Mouse (Mus musculus) cerebral cortex, adult 2 months (tissue): ENCODE results near the gene Cmss1.

Experiments
- WGBS: fragments of 180-500 bp; shearing (Covaris S2); methylation state at CpG from one replicate; pipeline ENCODE4 v1.1.7; 2018; 5-methylcytosine and 5-hydroxymethylcytosine counted together

The Cmss1 gene

GRCm38 (mm10) chr16:57421680-57422417, 184.8 kb downstream of the Cmss1 start:
- 90% methylated on average over 7 of the region's 7 CpGs for WGBS

GRCm38 (mm10) chr16:57420773-57421556, 185.7 kb downstream of the Cmss1 start:
- 45% methylated on average over 8 of the region's 8 CpGs for WGBS

GRCm38 (mm10) chr16:57419881-57420280, 186.8 kb downstream of the Cmss1 start:
- WGBS = 82% methylated on average over 5 of the region's 5 CpGs

GRCm38 (mm10) chr16:57419332-57419731, 187.3 kb downstream of the Cmss1 start:
- 86% methylated on average over 5 of the region's 5 CpGs for WGBS

GRCm38 (mm10) chr16:57417955-57418354, 188.7 kb downstream of the Cmss1 start:
- WGBS = 98% methylated on average over 1 of the region's 1 CpGs

- WGBS = 93% methylated on average over 9 of the region's 9 CpGs
Observed at GRCm38 (mm10) chr16:57417017-57417416, 189.6 kb downstream of the Cmss1 start.

- WGBS = 64% methylated on average over 2 of the region's 2 CpGs
Observed at GRCm38 (mm10) chr16:57416049-57416448, 190.6 kb downstream of the Cmss1 start.

- 36% methylated on average over 4 of the region's 4 CpGs for WGBS
Observed at GRCm38 (mm10) chr16:57412766-57413165, 193.9 kb downstream of the Cmss1 start.

GRCm38 (mm10) chr16:57403825-57404224, 202.8 kb downstream of the Cmss1 start:
- WGBS = 95% methylated on average over 5 of the region's 5 CpGs

- WGBS = 94% methylated on average over 4 of the region's 4 CpGs
Observed at GRCm38 (mm10) chr16:57402910-57403309, 203.8 kb downstream of the Cmss1 start.

- WGBS = 65% methylated on average over 6 of the region's 6 CpGs
Observed at GRCm38 (mm10) chr16:57401702-57402101, 205.0 kb downstream of the Cmss1 start.

GRCm38 (mm10) chr16:57399566-57399965, 207.1 kb downstream of the Cmss1 start:
- 84% methylated on average over 10 of the region's 10 CpGs for WGBS

- 50% methylated on average over 18 of the region's 18 CpGs for WGBS
Observed at GRCm38 (mm10) chr16:57398387-57399214, 208.1 kb downstream of the Cmss1 start.

GRCm38 (mm10) chr16:57397845-57398244, 208.8 kb downstream of the Cmss1 start:
- WGBS = 79% methylated on average over 6 of the region's 6 CpGs

- WGBS = 87% methylated on average over 6 of the region's 6 CpGs
Observed at GRCm38 (mm10) chr16:57396249-57396648, 210.4 kb downstream of the Cmss1 start.

GRCm38 (mm10) chr16:57393161-57393560, 213.5 kb downstream of the Cmss1 start:
- WGBS = 49% methylated on average over 11 of the region's 11 CpGs

- WGBS = 71% methylated on average over 2 of the region's 2 CpGs
Observed at GRCm38 (mm10) chr16:57392461-57392860, 214.2 kb downstream of the Cmss1 start.

- 37% methylated on average over 28 of the region's 39 CpGs for WGBS
Observed at GRCm38 (mm10) chr16:57391171-57391570, 215.5 kb downstream of the Cmss1 start.

GRCm38 (mm10) chr16:57389566-57390251, 217.0 kb downstream of the Cmss1 start:
- 56% methylated on average over 15 of the region's 15 CpGs for WGBS

GRCm38 (mm10) chr16:57384274-57384673, 222.4 kb downstream of the Cmss1 start:
- 98% methylated on average over 2 of the region's 2 CpGs for WGBS

- 72% methylated on average over 8 of the region's 8 CpGs for WGBS
Observed at GRCm38 (mm10) chr16:57383266-57383971, 223.2 kb downstream of the Cmss1 start.
